Mouse (Mus musculus) monocyte, adult 5-6 weeks (primary cell): ENCODE measurements around the gene Lhx6. TPM values are rescaled to one million over a fixed set of nuclear protein-coding genes. Genes with fewer than 3 reads are reported as not detected.

Experiments
- ATAC-seq: fragments of 153-309, 156-312 bp; replicated peaks from 2 replicates; pipeline ENCODE4 v1.8.0; 2017; ENCODE audit warnings: mild to moderate bottlenecking; ENCODE audit not compliant: low TSS enrichment, insufficient number of reproducible peaks, severe bottlenecking, poor library complexity, low FRiP score
- total RNA-seq: library from RNA; stranded (forward); fragments of 200-1000, 200-491, 200-594 nt; gene quantifications from 3 replicates; pipeline ENCODE4 v1.2.3, GENCODE M21; 2017

The Lhx6 gene
- total RNA-seq, 1 experiment from 2014 or later = not detected

GRCm38 (mm10) chr2:36097129-36097815, 7.9 kb downstream of the Lhx6 start:
- no peak for ATAC-seq

DNA sequence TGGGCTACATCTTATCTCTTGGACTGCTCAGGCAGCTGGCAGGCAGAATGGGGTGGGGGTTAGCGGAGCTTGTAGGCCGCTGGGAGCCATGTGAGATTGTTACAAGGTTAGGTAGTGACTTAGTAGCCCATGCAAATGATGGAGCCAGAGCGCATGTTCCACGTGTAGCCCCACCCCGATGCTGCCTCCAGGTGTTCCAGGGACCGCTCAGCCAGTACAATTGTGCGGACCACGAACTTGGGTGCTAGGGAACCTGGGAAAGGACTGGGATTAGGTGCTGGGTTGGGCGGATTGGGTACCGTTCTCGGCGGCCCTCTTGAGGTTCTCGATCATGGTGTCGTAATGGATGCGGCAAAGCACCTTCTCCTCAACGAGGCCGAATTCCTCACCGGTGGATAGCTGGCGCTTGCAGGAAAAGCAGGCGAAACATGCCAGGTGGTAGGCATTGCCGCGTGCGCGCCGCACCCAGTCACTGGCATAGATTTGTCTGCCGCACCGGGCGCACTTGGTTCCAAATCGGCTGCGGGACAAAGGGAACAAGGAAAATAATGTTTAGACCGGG, 11.2 kb downstream of the Lhx6 start:
- ATAC-seq = no peak

DNA sequence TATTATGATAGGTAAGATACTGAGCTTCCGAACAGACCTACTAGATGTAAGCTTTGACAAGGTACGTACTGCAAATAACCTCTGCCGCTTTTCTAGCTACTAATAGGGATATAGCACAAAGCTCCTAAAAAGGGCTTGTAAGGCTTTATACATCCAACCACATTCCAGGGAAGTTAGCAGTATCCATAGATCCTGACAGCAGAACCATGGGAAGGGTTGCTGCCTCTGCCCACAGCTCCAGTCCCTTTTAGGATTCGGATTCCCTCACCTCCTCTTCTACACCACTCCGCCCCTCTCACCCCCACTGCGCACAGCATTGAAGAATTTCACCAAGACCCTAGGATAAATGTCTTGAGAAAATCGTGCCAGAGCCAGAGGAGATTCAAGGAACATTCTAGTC, 11.9 kb downstream of the Lhx6 start:
- ATAC-seq = no peak

GRCm38 (mm10) chr2:36092748-36093147, 12.5 kb downstream of the Lhx6 start:
- no peak for ATAC-seq

DNA sequence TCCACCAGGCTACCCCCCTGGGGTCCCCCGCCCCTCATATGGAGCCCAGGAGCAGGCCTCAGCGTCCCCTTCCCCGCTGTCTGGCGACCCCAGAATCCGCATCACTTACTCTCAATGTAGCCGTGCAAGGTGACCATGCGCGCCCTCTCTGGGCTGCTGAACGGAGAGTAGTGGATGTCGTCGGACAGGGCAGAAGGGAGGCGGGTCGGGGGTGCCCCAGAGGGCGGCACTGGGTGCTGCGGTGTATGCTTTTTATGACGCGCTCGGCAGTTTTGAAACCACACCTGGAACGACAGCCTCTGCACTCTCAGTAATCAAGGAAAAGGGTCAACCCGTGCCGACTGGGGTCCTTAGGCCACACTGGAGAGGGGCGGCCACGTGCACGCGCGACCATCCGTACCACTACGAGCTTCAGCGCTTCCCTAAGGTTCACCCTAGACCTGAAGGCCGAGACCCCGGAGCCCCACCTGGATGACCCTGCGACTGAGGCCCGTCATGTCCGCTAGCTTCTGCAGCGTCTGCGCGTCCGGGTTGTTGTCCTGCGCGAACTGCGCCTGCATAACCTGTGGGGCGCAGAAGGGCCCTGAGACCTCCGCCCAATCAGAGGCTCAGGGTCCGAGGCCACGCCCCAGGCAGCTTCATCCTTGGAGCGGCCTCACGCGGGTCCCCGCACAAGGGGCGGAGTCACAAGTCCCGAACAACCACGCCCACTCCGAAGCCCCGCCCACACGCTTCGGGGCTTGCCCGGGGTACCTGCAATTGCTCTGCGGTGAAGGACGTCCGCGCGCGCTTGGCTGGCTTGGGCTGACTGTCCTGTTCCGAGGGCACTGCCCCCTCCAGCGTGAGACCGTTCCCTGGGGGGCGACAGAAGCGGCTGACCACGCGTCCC, 14.1 kb downstream of the Lhx6 start:
- ATAC-seq = no peak; the same call in 1 of the 2 replicates

- no peak for ATAC-seq
Observed at GRCm38 (mm10) chr2:36089190-36089589, 16.0 kb downstream of the Lhx6 start.

- ATAC-seq = no peak
Observed at GRCm38 (mm10) chr2:36085041-36085440, 20.2 kb downstream of the Lhx6 start.

GRCm38 (mm10) chr2:36082802-36083580, 22.2 kb downstream of the Lhx6 start:
- ATAC-seq = no peak

GRCm38 (mm10) chr2:36081446-36081845, 23.8 kb downstream of the Lhx6 start:
- ATAC-seq = no peak

GRCm38 (mm10) chr2:36077160-36077761, 27.9 kb downstream of the Lhx6 start:
- no peak for ATAC-seq

GRCm38 (mm10) chr2:36075210-36075609, 30.0 kb downstream of the Lhx6 start:
- ATAC-seq = no peak

- ATAC-seq = no peak
Observed at GRCm38 (mm10) chr2:36073781-36074180, 31.4 kb downstream of the Lhx6 start.

- ATAC-seq = no peak
Observed at GRCm38 (mm10) chr2:36071660-36072305, 33.4 kb downstream of the Lhx6 start.

GRCm38 (mm10) chr2:36067132-36067531, 38.1 kb downstream of the Lhx6 start:
- ATAC-seq = no peak

DNA sequence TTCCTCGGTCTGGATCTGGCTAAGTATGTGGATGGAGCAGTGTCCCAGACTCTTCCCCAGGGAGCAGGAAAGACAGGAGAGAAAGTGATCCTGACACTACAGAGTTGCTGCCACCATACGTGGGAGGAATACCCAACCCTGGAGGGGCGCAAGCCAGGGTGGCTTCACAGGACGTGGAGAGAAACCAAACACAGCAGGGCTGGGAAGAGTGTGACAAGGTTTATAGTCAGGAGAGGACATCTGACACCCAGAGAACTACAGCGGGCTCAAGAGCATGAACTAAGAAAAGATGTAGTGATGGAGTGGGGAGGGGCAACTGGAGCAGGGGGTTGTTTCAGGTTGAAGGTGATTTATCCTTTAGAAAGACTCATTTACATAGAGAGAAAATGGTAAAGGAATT, 43.8 kb downstream of the Lhx6 start:
- no peak for ATAC-seq

DNA sequence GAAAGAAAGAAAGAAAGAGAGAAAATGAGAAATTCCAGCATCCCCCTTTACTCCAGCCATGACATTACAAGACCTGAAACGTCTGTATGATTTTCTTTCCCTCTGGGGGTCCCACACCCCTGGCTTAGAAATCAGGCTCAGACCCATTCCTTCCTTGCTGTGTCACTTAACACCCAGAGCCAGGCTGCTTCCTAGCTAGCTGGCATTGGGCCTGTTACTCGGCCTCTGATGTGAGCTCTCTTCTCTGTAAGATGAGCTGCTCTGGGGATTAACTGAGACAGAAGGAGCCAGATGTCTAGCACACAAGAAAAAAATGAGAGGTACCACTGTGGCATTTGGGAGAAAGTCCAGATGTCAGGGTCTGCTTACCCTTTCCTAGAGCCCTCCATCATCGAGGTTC, 49.0 kb downstream of the Lhx6 start:
- no peak for ATAC-seq

DNA sequence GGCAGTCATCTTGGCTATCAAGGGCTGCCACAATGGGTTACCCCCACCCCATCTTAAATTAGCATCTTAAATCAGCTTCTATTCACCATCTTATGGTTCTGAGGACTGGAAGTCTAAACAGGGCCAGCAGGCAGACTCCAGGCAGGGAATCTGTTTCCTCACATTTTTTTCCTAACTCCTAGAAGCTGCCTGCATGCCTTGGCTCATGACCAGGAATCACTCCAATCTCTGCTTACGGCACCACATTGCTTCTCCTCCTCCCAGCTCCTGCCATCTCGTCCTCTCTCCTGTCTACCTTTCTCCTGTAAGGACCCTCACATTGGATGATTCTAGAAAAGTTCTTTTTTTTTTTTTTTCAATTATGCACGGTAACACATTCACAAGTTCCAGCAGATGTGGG, 52.0 kb downstream of the Lhx6 start:
- ATAC-seq = no peak

DNA sequence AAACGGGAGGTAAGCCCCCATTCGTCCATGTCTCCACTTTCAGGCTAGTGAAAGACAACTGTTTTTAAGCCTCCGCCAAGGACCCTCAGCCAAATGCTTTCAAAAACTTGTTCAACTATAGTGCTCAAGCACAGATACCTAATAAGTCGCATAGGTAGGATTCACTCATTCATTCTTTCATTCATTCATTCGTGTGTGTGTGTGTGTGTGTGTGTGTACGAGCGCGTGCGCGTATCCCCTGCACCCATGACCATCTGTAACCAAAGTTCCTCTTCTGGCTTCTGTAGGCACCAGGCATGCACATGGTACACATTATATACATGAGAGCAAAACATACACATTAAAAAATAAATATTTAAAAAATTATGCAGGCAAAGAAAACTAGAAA, 55.6 kb downstream of the Lhx6 start:
- ATAC-seq = no peak
